Mouse (Mus musculus) G1E-ER4 (cell line): ENCODE data around the gene Cmtm3. TPM values are rescaled to one million over a fixed set of nuclear protein-coding genes. Genes with fewer than 3 reads are reported as not detected.

Source experiments
- GATA1 ChIP-seq: IDR thresholded peaks from one replicate; pipeline ENCODE4 v1.8.0; 2012; ENCODE audit warnings: low read length, inconsistent platforms
- polyA plus RNA-seq: library from polyadenylated mRNA; stranded (reverse); fragments of >175 nt; gene quantifications from 2 replicates; pipeline ENCODE4 v1.2.3, GENCODE M21; 2012

Cmtm3 gene
- polyA plus RNA-seq, 1 experiment = not detected

- no peak for TF ChIP-seq GATA1
These were observed 1.3 kb downstream of the Cmtm3 start for GRCm38 (mm10) chr8:104340233-104341105.

- no peak for TF ChIP-seq GATA1
These were observed 1.9 kb downstream of the Cmtm3 start for GRCm38 (mm10) chr8:104341106-104341561.

DNA sequence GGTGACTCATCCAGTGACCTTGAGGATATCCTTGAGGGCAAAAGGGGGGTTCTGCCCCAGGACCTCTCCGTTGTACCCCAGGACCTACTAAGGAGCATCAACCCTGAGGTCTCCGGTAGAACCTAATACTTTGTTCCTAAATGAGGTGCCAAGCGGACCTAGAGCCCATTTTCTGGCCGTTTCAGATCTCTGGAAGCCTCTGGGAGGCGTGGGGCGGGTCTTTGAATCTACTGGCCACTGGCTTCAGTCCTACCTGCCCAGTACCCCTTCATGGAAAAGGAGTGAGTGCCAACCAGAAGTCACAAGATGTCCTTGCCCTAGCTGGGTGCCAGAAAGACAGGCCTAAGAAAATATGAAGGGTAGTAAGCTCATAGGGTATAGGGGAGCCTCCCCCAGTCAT is 2.5 kb downstream of the Cmtm3 start:
- TF ChIP-seq GATA1 = no peak

GRCm38 (mm10) chr8:104342426-104342825 is 3.2 kb downstream of the Cmtm3 start:
- TF ChIP-seq GATA1 = no peak

GRCm38 (mm10) chr8:104343957-104344356 is 4.7 kb downstream of the Cmtm3 start:
- no peak for TF ChIP-seq GATA1

- TF ChIP-seq GATA1 = no peak
These were observed 5.4 kb downstream of the Cmtm3 start for GRCm38 (mm10) chr8:104344622-104345021.

GRCm38 (mm10) chr8:104346706-104347105 is 7.5 kb downstream of the Cmtm3 start:
- no peak for TF ChIP-seq GATA1

GRCm38 (mm10) chr8:104348971-104349370 is 9.8 kb downstream of the Cmtm3 start:
- no peak for TF ChIP-seq GATA1

DNA sequence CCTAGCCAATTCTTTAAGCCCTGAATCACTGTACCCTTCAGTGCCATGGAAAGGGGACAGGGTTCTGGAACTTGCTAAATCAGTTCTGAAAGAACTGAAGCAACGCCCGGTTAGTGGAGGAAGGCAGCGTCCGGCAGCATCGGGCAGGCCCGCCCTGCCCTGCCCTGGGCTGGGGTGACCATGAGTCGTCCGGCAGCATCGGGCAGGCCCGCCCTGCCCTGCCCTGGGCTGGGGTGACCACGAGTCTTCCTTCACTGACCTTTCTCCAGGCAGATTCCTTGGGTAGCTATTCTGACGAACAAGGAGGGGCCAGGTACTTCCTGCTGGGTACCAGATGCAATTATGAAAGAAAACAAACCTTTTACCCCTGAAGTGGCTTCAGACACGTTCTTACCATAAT is 10.8 kb downstream of the Cmtm3 start:
- no peak for TF ChIP-seq GATA1

DNA sequence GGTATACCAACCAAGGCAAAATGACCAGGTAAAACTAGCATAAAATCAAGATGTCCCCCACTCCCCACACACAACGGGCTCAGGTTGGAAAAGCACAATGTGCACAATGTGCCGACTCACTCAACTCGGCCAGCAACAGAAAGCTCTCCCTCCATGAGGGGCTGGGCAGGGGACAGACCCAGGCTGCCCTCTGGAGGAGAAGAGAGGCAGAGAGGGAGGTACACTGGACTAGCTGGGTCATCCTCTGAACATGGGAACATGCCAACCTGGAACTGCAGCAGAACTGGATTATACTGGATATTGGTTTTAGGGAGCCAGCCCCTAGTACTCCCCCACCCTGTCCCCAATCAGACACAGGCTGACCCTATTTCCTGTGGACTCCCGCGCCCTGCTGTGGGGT is 14.0 kb downstream of the Cmtm3 start:
- no peak for TF ChIP-seq GATA1

DNA sequence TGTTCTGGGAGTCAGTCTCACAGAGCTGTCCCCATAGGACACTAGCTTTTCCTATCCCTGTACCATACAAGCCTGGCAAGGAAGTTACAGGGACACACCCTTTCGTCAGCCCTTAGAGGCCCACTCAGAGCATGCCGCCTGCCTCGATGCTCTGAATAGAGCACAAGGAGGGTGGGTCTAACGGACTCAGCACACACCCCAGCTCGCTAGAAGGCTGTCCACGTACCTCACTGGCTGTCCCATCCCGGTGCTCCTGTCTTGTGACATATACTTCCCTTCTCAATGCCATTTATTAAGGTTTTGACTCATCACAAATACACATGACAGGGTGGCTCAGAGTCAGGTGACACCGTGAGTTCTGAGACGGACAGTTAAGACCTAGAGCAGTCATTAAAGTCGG is 15.3 kb downstream of the Cmtm3 start:
- no peak for TF ChIP-seq GATA1

DNA sequence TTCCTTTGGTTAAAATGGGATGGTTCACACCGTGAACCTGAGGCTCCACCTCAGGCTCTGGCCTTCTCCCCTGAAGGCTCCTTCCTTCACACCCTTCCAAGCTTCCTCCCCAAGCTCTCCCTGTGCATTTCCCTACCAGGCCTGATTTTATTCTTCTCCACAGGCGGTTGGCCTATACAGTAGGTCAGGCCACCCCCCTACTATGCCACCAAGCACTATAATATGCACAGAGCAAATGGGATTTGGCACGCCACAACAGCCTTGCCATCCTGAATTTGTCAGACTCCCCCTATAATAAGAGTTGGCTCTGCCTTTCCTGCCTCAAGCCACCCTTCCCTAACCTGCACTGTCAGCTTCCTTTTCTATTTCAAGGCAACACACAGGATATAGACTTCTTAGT is 19.4 kb downstream of the Cmtm3 start:
- no peak for TF ChIP-seq GATA1

GRCm38 (mm10) chr8:104359778-104360456 is 20.7 kb downstream of the Cmtm3 start:
- no peak for TF ChIP-seq GATA1

GRCm38 (mm10) chr8:104365695-104366094 is 26.5 kb downstream of the Cmtm3 start:
- TF ChIP-seq GATA1 = no peak

DNA sequence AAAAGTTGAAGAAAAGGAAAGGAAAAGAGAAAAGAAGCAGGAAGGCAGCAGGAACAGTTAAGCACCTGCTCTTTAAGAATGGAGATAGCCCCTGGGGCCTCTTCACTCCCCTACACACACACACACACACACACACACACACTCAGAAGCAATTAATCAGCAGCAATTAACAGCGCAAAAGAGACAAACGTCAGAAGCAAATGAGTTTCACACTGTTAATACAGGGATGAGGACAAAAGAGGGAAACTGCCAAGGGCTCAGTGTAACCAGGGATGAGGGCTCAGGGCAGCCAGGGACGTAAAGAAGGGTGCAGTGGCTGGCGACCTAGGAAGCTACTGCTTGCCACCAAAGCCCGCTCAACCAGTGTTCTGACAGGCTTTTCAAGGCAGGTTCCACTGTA is 28.2 kb downstream of the Cmtm3 start:
- TF ChIP-seq GATA1 = no peak

- no peak for TF ChIP-seq GATA1
These were observed 30.4 kb downstream of the Cmtm3 start for GRCm38 (mm10) chr8:104369591-104369990.

DNA sequence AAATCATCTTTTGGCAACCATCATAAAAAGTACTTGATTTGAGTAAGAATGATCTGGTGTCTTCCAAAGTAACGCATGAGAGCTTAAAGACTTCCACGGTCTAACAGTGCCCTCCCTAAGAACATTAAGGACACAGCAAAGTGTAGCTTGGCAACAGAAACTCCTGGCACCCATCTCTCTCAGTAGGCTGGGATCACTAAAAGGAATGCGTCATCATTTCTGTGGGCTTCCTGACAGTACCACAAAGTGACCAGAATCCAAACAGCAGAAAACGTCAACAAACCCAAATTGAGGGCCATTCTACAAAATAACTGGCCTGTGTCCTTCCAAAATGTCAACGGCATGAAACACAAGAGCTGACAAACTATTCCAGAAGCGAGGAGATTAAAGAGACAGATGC is 30.9 kb downstream of the Cmtm3 start:
- TF ChIP-seq GATA1 = no peak
